Mouse (Mus musculus) retina, postnatal 1 day (tissue): ENCODE data around the gene Sumo2.
"Not testable (repeated sequence)": the region's sequence is repeated elsewhere in the genome, so short reads cannot be mapped to it uniquely, and the experiment has no call there.

ENCODE experiments used
- DNase-seq: peaks from one replicate; pipeline ENCODE4 v3.0.0-alpha.2; 2012

The Sumo2 gene

DNA sequence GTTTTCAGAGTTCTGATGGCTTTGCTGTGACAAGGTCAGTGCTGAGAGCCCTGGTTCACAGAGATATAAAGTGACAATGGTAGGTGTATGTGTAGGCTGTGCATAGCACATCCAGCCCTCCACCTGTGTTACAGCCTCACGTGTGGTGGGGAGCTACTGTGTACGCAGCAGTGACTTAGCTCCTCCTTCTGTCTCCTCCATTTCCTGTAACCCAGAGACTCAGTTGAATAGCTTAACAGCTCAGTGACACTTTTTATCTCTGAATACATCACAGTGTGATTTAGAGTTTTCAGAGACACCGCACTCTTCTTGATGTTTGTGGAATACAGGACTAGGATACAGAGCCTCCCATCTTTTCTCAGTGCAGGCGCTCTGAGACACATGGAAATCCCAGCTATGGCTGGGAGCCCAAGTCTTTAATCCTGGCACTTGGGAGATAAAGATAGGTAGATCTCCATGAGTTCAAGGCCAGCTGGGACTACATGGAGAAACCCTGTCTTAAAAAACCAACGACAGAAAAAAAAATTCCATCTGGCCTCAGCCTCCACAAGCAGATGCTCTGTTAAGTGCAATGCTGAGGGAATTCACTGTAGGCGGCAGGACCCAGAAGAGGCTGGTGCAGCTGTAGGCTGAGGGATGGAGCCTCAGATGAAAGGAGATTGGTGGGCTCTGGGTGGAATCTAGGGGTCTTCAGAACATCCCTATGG lies 54.4 kb downstream of the Sumo2 start:
- no peak for DNase-seq

DNA sequence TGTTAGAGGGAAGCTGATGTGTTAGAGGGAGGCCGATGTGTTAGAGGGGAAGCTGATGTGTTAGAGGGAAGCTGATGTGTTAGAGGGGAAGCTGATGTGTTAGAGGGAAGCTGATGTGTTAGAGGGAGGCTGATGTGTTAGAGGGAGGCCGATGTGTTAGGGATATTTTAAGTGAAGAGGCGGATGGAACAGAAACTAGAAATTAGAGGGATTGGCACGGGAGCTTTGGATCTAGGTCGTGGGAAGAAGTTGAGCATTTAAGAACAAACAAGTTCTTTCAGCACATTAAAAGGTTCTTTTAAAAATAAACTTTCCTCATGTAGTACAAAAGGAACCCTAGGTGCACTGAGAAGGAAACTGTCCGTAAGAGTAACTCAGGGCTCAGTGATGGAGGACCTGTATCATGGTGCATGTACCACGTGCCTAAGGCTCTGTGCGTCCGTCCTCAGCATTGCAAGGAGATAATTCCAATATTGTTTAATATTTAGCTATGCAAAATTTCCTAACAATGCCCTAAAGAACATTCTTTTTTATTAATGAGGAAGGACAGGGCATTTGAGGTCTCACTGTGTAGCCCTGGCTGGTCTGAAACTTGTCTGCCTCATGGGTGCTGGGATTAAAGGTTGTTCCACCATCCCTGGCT lies 57.7 kb downstream of the Sumo2 start:
- DNase-seq: no peak

DNA sequence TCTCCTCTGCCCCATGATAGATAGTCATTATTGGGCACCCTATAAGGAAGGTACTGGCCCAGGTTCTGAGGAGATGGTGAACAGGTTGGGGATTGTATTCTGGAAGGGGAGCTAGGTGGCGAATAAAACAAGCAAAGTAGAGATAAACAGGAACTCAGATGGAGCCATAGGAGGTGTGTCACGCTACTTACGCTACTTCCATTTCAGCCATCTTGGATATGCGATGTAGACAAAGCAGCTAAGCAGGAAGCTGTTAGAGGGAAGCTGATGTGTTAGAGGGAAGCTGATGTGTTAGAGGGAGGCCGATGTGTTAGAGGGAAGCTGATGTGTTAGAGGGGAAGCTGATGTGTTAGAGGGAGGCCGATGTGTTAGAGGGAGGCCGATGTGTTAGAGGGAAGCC lies 58.7 kb downstream of the Sumo2 start:
- not testable (repeated sequence) for DNase-seq

DNA sequence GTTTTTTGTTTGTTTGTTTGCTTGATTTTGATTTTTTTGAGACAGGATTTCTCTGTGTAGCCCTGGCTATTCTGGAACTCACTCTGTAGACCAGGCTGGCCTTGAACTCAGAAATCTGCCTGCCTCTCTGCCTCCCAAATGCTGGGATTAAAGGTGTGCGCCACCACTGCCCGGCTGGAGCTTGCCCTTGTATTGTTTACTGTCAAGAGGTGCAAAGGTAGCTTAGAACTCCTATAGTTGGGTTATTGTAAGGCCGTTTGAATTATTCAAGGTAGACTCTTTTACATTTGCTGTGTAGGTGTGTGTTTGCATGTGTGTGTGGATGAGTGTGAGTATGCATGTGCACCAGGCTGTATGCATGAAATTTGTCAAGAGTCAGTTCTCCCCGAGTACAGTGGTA lies 59.4 kb downstream of the Sumo2 start:
- not testable (repeated sequence) for DNase-seq

- DNase-seq: no peak
Observed at GRCm38 (mm10) chr11:115475758-115476237, 60.3 kb downstream of the Sumo2 start.

GRCm38 (mm10) chr11:115475025-115475757 lies 60.9 kb downstream of the Sumo2 start, which contains the start of gene Armc7:
Gene Armc7 (plus strand): TSS chr11:115475667.
- DNase-seq: peak; percentile 97

- peak; percentile 95 for DNase-seq
Observed at GRCm38 (mm10) chr11:115473626-115474275, 62.3 kb downstream of the Sumo2 start.
